Mouse (Mus musculus) lung, postnatal 14 days (tissue): ENCODE measurements around the gene Gm28635.

Experiments used
- DNase-seq: peaks from one replicate; pipeline ENCODE4 v3.0.0; 2021

Gm28635 gene

DNA sequence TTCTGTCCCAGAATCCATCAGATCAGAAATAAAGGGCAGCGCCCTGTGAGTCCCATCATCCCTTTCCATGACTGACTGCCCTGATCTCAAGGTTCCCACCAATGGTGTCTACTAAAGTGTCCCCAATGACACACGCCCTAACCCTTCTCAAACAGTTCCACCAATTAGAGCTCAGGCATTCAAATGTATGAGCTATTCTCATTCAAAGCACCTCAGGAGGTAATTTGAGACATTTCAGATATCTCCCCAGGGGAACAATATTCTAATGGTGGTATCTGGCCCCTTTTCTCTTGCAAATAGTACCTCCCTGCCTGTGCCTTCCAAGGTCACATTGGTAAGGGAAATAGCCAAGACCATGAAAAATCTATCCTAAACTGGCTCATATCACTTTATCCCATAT lies 98.5 kb downstream of the Gm28635 start:
- DNase-seq, result no peak

DNA sequence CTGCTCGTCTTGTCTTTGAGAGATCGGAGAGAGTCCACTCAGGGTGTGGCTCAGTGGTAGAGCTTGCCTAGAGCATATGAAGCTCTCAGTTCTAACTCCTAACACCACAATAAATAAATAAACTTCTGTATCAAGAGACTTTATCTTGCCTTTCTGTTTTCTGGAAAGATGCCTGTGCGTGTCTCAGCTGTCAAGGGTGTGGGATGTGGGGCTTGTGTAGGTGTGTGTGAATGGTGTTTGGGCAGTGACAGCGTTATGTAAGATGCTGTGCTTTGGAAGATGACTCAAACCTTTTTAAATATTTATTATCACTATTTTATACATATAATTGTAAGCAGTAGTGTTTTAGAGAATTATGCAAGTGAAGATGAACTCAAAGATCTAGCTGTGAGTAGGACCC lies 103.7 kb downstream of the Gm28635 start:
- no peak for DNase-seq

DNA sequence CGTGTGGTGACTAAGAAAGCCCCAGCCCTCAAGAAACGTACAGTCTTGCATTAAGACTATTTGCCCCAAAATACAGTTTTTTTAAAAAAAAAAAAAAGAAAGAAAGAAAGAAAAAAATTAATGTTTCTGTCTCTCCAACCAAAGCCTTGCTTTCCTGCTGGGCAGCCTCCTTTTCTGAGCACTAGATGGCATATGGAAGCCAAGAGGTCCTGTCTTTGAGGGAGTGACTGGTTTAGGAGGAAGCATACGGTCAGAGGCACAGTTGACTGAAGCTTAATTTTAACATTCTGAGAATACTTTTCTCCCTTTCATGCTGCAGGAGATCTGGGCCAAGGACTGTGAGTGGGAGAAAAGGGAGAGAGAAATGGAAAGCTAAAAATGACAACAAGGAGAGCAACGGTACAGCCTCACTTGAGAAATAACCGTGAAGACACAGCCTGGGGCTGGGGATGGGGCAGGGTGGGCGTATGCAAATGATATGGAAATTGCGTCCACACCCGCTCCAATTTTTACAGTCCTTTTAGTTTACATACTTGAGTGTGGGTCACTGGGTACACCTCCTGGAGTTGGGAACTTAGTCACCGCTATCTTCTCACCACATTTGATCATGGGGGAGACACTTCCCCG lies 120.8 kb downstream of the Gm28635 start:
- peak; percentile 2 for DNase-seq
